Mouse (Mus musculus) G1E (cell line): ENCODE results near the gene Tor4a.

Experiments used
- CTCF ChIP-seq: IDR thresholded peaks from 2 replicates; pipeline ENCODE4 v1.5.1; 2012; ENCODE audit warnings: low read depth, low read length, inconsistent platforms, mixed read lengths
- GATA1 ChIP-seq: IDR thresholded peaks from 2 replicates; pipeline ENCODE4 v1.6.1; 2012; ENCODE audit warnings: borderline replicate concordance, low read length, inconsistent platforms, mixed read lengths
- POLR2AphosphoS5 ChIP-seq: IDR thresholded peaks from 2 replicates; pipeline ENCODE4 v1.6.1; 2012; ENCODE audit warnings: low read depth, low read length, inconsistent platforms; ENCODE audit not compliant: insufficient replicate concordance

DNA sequence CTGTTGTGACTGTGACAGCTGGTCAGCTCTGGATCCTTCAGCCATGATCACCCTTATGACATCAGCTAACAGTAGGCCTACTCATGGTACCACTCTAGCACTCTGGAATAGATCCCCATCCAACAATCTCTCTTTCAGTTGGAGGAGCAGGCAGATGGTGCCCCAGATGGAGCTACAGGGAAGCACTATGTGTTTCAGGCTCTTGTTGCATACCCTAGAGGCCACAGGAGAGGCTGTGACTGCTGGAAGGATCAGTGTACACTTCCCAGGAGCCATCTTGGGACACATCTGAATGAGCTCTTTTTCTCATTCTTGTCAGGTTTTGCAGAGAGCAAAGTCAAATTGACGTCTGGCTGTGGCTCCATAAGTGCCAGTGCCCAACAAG is 24.9 kb downstream of the Tor4a start:
- TF ChIP-seq CTCF = no peak
- no peak for TF ChIP-seq POLR2AphosphoS5
- no peak for TF ChIP-seq GATA1
